Mouse (Mus musculus) hindbrain, embryonic 16.5 days (tissue): ENCODE results near the gene Mrpl30. TPM values are rescaled to one million over a fixed set of nuclear protein-coding genes. Genes with fewer than 3 reads are reported as not detected.

Source experiments
- ATAC-seq: fragments of 200-750 bp; cut with Nextera tagmentation; 2 replicates; pipeline ENCODE4 v1.8.0; 2017; ENCODE audit warnings: moderate TSS enrichment, moderate library complexity
- H3K27ac ChIP-seq: fragments of 300-500 bp; sonication (generic); 2 replicates; pipeline ENCODE4 v1.5.1; 2014; ENCODE audit warnings: low read depth, mild to moderate bottlenecking, control low read depth, low read length, moderate library complexity
- H3K27me3 ChIP-seq: fragments of 300-500 bp; sonication (generic); replicated peaks from 2 replicates; pipeline ENCODE4 v1.6.1; 2014; ENCODE audit warnings: low read length; ENCODE audit not compliant: control insufficient read depth, insufficient read depth
- H3K36me3 ChIP-seq: fragments of 300-500 bp; sonication (generic); 2 replicates; pipeline ENCODE4 v1.6.1; 2014; ENCODE audit warnings: mild to moderate bottlenecking, low read length, moderate library complexity, mixed read lengths; ENCODE audit not compliant: control insufficient read depth, insufficient read depth
- H3K4me1 ChIP-seq: fragments of 300-500 bp; sonication (generic); 2 replicates; pipeline ENCODE4 v1.6.1; 2014; ENCODE audit warnings: low read depth, low read length; ENCODE audit not compliant: control insufficient read depth, insufficient read depth
- H3K4me2 ChIP-seq: fragments of 300-500 bp; sonication (generic); 2 replicates; pipeline ENCODE4 v1.6.1; 2014; ENCODE audit warnings: mild to moderate bottlenecking, low read length, control low read depth, moderate library complexity
- H3K4me3 ChIP-seq: fragments of 300-500 bp; sonication (generic); 2 replicates; pipeline ENCODE4 v1.5.1; 2014; ENCODE audit warnings: mild to moderate bottlenecking, low read length, control low read depth, moderate library complexity
- H3K9ac ChIP-seq: fragments of 300-500 bp; sonication (generic); 2 replicates; pipeline ENCODE4 v1.6.1; 2014; ENCODE audit warnings: low read depth, mild to moderate bottlenecking, control low read depth, low read length, moderate library complexity
- H3K9me3 ChIP-seq: fragments of 300-500 bp; sonication (generic); 2 replicates; pipeline ENCODE4 v1.6.1; 2014; ENCODE audit warnings: mild to moderate bottlenecking, low read length, moderate library complexity; ENCODE audit not compliant: control insufficient read depth
- WGBS: fragments of 180-500 bp; shearing (Covaris S2); extraction: QIAGEN DNeasy Blood & Tissue Kit; methylation state at CpG from one replicate; pipeline ENCODE4 v1.1.7; 2014; 5-methylcytosine and 5-hydroxymethylcytosine counted together
- polyA plus RNA-seq: library from polyadenylated mRNA; unstranded; fragments of >200 nt; fragmentation: Nextera tagmentation; extraction: Ambion mirVana; gene quantifications from 2 replicates; pipeline ENCODE4 v1.2.1, GENCODE M21; 2015

Mrpl30 gene
- polyA plus RNA-seq, 1 experiment from 2014 or later = 265 TPM

DNA sequence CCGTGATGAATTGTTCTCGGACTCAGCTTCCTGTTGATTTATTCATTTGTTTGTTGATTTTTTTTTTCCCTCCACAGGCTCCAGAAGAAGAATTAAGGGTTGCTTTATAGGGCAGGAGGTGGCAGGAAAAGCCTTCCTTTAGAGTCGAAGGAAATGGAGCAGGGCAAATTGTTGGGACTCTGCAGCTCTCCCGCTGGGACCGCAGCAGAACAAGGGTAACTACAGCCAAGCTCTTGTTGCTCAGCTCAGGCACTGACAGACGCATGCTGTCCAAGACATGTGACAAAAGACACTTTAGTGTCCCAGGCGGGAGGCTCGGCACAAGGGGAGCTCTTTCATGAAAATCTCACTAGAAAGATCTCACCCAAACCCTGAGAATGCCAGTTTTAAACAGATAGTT, 32.3 kb downstream of the Mrpl30 start:
- no peak overlapping the region for H3K9ac ChIP-seq
- no peak overlapping the region for H3K27ac ChIP-seq
- 47% methylated on average over 8 of the region's 8 CpGs for WGBS
- no peaks in the 10 kb centered on the region for H3K4me1 ChIP-seq
- H3K4me3 ChIP-seq = no peak overlapping the region
- H3K9me3 ChIP-seq = no peaks in the 10 kb centered on the region
- no peak for ATAC-seq
- H3K36me3 ChIP-seq = no peaks in the 10 kb centered on the region
- no peaks in the 10 kb centered on the region for H3K27me3 ChIP-seq
- no peak overlapping the region for H3K4me2 ChIP-seq

DNA sequence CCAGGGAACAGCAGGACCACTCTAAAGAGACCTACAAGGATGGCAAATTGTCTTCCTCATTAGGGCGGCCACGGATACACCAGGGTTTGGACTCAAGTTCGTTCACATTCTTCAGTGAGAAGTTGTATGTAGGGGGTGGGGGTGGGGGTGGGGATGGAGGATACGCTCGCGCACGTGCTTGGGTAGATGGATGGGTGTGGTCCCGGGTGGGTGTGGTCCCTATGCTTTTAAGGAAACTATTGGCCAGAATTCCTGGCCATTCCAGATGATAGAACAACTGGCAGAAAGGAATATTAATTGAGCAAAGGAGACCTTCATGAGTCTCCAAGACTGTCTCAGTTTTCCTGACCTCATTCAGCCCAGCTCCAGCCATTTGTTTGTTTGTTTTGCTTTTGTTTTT, 35.7 kb downstream of the Mrpl30 start:
- no peak overlapping the region for H3K4me2 ChIP-seq
- no peak overlapping the region for H3K27ac ChIP-seq
- H3K9me3 ChIP-seq = no peaks in the 10 kb centered on the region
- H3K9ac ChIP-seq = no peak overlapping the region
- no peaks in the 10 kb centered on the region for H3K36me3 ChIP-seq
- H3K4me3 ChIP-seq = no peak overlapping the region
- H3K4me1 ChIP-seq = no peaks in the 10 kb centered on the region
- ATAC-seq = no peak
- WGBS = 78% methylated on average over 8 of the region's 8 CpGs
- no peaks in the 10 kb centered on the region for H3K27me3 ChIP-seq

DNA sequence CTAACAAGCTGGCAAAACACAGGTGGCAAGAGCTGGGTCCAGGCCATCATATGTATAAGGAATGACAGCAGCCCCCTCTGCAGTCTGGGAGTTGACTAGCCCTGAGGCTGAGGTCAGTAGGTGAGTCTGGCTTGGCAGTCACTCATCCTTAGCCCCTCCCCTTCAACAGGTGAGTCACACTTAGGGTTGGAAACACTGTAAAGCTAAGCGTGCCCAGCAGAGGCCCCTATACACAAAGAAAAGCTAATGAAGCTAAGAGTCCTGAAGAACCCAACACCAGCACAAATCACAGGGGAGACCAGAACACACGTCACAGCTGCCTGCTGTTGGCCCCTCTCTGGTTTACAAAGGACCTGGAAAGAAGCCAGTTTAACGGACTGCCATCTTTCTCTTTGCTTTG, 41.5 kb downstream of the Mrpl30 start:
- no peak overlapping the region for H3K4me2 ChIP-seq
- H3K27me3 ChIP-seq = no peaks in the 10 kb centered on the region
- no peak overlapping the region for H3K9ac ChIP-seq
- no peak overlapping the region for H3K4me3 ChIP-seq
- 21% methylated on average over 3 of the region's 3 CpGs for WGBS
- H3K36me3 ChIP-seq = no peaks in the 10 kb centered on the region
- no peaks in the 10 kb centered on the region for H3K4me1 ChIP-seq
- H3K9me3 ChIP-seq = no peaks in the 10 kb centered on the region
- no peak overlapping the region for H3K27ac ChIP-seq
- ATAC-seq = no peak

Other genes with a start within 250 kb of the Mrpl30 start
- gene 2010300C02Rik, start 170.4 kb upstream of the Mrpl30 start, polyA plus RNA-seq = 3.1 and 3.2 TPM in 2 replicates
- 12.8 and 13.9 TPM in 2 replicates for gene Tsga10, start 24.0 kb upstream of the Mrpl30 start, polyA plus RNA-seq
- 7.4 and 8.0 TPM in 2 replicates for gene Lipt1, start 18.7 kb upstream of the Mrpl30 start, polyA plus RNA-seq
- gene Mitd1, start 66 bp upstream of the Mrpl30 start, polyA plus RNA-seq = 11.1 and 14.0 TPM in 2 replicates
- gene Lyg2, start 26.0 kb downstream of the Mrpl30 start, polyA plus RNA-seq = 0.14 TPM in 1 of 2 replicates, not detected in the other
- gene Lyg1, start 67.3 kb downstream of the Mrpl30 start, polyA plus RNA-seq = not detected in 2 replicates
- 125 and 136 TPM in 2 replicates for gene Txndc9, start 107.4 kb downstream of the Mrpl30 start, polyA plus RNA-seq
- gene Eif5b, start 107.5 kb downstream of the Mrpl30 start, polyA plus RNA-seq = 17.9 and 18.1 TPM in 2 replicates
- 26.1 and 34.6 TPM in 2 replicates for gene Rev1, start 239.3 kb downstream of the Mrpl30 start, polyA plus RNA-seq